Mouse (Mus musculus) heart, adult 2 months (tissue): ENCODE data around the gene Crim1.

Experiments
- CTCF ChIP-seq: fragments of 200-600 bp; IDR thresholded peaks from 2 replicates; pipeline ENCODE4 v1.8.1; 2022; ENCODE audit warnings: antibody characterized with exemption, mild to moderate bottlenecking, moderate library complexity
- EP300 ChIP-seq: fragments of 200-500 bp; IDR thresholded peaks from 2 replicates; pipeline ENCODE4 v1.6.1; 2011; ENCODE audit warnings: low read depth, low read length, control low read depth; ENCODE audit not compliant: insufficient read depth

DNA sequence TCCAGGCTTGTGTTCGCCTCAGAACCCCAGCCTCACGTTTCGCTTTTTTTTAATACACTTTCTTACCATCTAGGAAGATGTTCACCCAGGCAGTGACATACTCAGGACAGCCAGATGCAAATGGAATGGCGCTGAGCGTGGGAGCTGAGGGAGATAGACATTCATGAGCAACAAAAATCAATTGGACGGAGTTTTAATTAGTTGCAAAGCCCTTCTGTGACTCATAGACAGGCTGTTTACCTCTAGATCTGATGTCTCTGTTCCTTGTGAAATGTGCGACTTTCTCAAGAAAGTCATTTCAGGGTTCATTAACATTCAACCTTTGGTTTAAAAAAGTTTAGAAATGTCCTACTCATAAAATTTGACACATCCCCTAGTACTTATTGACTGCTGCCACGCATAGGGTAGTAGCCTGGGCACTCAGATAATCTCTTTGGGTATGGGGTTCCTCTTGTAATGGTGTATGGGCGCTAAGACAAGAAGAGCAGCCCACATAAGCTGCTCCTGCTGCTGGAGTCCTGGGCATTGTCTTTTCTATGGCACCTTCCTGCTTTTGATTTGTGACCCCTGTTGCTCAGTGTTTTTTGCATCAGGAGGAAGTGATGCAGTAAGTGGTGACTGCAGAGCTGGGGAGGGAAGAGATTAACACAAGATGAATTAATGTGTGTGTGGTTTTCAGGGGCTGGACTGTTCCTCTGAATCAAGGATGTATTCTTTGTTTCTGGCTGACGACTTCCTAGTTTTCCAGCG, 46.8 kb downstream of the Crim1 start:
- TF ChIP-seq CTCF: no peak
- no peak for TF ChIP-seq EP300
